Mouse (Mus musculus): ENCODE data around the gene Olfr237-ps1. TPM values are rescaled to one million over a fixed set of nuclear protein-coding genes. Genes with fewer than 3 reads are reported as not detected.
"Not testable (repeated sequence)": the region's sequence is repeated elsewhere in the genome, so short reads cannot be mapped to it uniquely, and the experiment has no call there.

Gene Olfr237-ps1
- not detected in 2 replicates for total RNA-seq (2017)

DNA sequence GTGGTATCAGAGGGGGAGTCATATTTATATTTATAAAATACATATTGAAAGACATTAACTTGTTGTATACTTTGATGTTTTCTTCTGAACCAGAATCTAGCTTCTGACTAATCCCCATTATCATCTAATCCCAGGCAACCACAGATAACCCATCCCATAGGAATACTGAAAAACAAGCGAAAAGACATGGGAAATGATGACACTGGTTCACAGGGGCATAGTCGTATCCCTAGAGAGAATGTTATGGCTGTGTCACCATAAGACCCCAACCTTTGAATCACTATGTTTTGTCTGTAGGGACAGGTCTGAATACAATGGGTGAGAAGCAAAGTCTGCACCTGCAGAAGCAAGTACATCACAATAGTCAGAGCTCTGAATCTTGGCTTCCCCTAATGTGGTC, at the start of gene Olfr237-ps1:
Gene Olfr237-ps1, plus strand, starts transcription at position 301 of the 400 bp plus-strand sequence.
- not testable (repeated sequence) for ATAC-seq (replicated peaks; ENCODE audit: low read depth, poor library complexity, severe bottlenecking)

DNA sequence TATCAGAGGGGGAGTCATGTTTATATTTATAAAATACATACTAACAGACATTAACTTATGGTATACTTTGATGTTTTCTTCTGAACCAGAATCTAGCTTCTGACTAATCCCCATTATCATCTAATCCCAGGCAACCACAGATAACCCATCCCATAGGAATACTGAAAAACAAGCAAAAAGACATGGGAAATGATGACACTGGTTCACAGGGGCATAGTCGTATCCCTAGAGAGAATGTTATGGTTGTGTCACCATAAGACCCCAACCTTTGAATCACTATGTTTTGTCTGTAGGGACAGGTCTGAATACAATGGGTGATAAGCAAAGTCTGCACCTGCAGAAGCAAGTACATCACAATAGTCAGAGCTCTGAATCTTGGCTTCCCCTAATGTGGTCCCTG, 40.3 kb upstream of the Olfr237-ps1 start, which contains the start of gene Olfr441:
Gene Olfr441, plus strand, starts transcription at position 301 of the 400 bp plus-strand sequence.
- not testable (repeated sequence) for ATAC-seq (replicated peaks; ENCODE audit: low read depth, poor library complexity, severe bottlenecking)

GRCm38 (mm10) chr6:43159502-43159901, 13.1 kb downstream of the Olfr237-ps1 start:
- ATAC-seq (replicated peaks; ENCODE audit: low read depth, poor library complexity, severe bottlenecking): no peak

DNA sequence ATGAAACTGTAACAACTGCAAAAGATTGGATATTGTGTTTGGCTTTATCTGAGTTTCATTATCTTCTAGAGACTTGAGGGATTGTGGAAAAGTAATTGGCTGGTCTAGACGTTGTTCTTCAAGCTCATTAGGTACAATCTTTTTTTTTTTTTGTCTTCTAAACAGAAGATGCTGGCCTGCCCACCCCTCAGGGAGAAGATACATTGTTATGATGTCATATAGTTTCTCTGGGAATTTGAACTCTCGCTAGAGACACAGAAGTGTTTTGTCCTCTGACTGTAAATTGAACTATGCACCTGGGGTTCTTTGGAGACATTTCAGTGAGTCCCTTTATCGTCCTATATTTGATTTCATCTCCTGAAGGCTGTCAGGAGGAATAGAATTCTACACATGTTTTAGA, 16.6 kb downstream of the Olfr237-ps1 start, which contains the start of gene Olfr437:
Gene Olfr437, plus strand, starts transcription at position 301 of the 400 bp plus-strand sequence.
- no peak for ATAC-seq (replicated peaks; ENCODE audit: low read depth, poor library complexity, severe bottlenecking)

GRCm38 (mm10) chr6:43167246-43167645, 20.9 kb downstream of the Olfr237-ps1 start:
- no peak for ATAC-seq (replicated peaks; ENCODE audit: low read depth, poor library complexity, severe bottlenecking)

- no peak for ATAC-seq (replicated peaks; ENCODE audit: low read depth, poor library complexity, severe bottlenecking)
These were observed 25.5 kb downstream of the Olfr237-ps1 start, which contains the start of gene Olfr13 for GRCm38 (mm10) chr6:43171840-43172239. Olfr13 (plus strand) TSS chr6:43172140.

- no peak for ATAC-seq (replicated peaks; ENCODE audit: low read depth, poor library complexity, severe bottlenecking)
These were observed 31.8 kb downstream of the Olfr237-ps1 start for GRCm38 (mm10) chr6:43178129-43178528.

GRCm38 (mm10) chr6:43178584-43179501, 32.5 kb downstream of the Olfr237-ps1 start:
- ATAC-seq (replicated peaks; ENCODE audit: low read depth, poor library complexity, severe bottlenecking): no peak

DNA sequence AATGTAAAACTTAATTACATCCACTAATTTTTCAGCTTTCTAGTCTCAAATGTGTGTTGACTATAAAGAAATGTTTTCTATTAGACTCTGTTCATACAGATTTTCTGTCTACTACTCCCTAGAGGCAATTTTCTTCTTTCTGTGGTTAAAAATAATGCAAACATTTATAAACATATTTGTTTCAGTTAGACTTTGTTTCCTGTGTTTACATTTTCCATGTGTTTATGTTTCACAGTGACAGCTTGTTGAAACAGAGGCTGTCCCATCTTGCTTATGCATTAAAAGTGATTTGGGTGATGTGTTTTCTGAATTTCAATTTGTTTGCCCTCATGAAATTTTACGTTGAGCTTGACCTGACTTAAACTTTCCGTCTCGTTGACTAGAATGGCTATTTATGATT, 44.6 kb downstream of the Olfr237-ps1 start:
- no peak for ATAC-seq (replicated peaks; ENCODE audit: low read depth, poor library complexity, severe bottlenecking)

DNA sequence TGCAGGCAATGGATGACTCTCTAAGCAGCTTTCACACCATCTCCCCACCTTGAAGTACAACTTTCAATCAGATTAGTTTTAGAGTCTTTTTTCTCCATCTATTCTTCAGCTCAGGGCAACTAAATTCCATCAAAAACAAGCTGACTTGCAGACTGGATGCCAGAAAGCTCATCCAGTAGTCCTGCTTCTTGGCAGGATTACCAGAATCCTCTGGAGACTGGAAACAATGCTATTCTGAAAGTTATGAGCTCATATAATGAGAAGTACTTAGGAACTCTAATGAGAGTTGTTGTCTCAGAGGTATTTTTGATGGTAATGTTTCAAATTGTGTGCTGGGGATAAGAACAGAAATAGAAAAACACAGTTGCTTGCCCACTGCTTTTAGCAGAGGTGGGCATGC, 50.4 kb downstream of the Olfr237-ps1 start, which contains the start of gene Olfr435:
Gene Olfr435, plus strand, starts transcription at position 366 of the 400 bp plus-strand sequence.
- ATAC-seq (replicated peaks; ENCODE audit: low read depth, poor library complexity, severe bottlenecking): no peak

GRCm38 (mm10) chr6:43198094-43198493, 51.7 kb downstream of the Olfr237-ps1 start:
- ATAC-seq (replicated peaks; ENCODE audit: low read depth, poor library complexity, severe bottlenecking): no peak

- no peak for ATAC-seq (replicated peaks; ENCODE audit: low read depth, poor library complexity, severe bottlenecking)
These were observed 56.4 kb downstream of the Olfr237-ps1 start for GRCm38 (mm10) chr6:43202786-43203185.

DNA sequence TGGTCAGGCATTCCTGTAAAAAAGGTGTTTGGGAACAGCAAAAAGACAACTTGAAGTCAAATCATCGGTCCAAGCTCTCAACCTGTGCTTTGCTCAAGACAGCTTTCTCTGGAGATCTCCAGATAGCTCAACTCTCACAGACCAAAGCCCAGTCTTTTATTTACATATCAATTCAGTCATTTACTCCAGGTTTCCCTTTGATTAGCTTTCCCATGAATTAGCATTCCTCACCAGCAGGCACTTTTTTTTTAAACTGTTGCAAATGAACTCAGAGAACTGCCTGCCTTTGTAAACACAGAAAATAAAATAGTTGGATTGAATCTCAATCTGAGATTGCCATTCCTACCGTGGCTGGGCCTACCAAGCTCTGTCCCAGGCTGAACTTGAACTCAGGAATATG, 59.0 kb downstream of the Olfr237-ps1 start:
- no peak for ATAC-seq (replicated peaks; ENCODE audit: low read depth, poor library complexity, severe bottlenecking)

Other genes with a start within 250 kb of the Olfr237-ps1 start
- gene Olfr447, start 237.7 kb upstream of the Olfr237-ps1 start, total RNA-seq (2017): not detected in 2 replicates
- not detected in 2 replicates for gene Olfr446, start 225.2 kb upstream of the Olfr237-ps1 start, total RNA-seq (2017)
- not detected in 2 replicates for gene Olfr444, start 197.5 kb upstream of the Olfr237-ps1 start, total RNA-seq (2017)
- not detected in 2 replicates for gene Olfr441, start 40.2 kb upstream of the Olfr237-ps1 start, total RNA-seq (2017)
- gene Olfr437, start 16.7 kb downstream of the Olfr237-ps1 start, total RNA-seq (2017): not detected in 2 replicates
- not detected in 2 replicates for gene Olfr13, start 25.6 kb downstream of the Olfr237-ps1 start, total RNA-seq (2017)
- gene Olfr435, start 50.6 kb downstream of the Olfr237-ps1 start, total RNA-seq (2017): not detected in 2 replicates
- not detected in 2 replicates for gene Olfr434, start 66.5 kb downstream of the Olfr237-ps1 start, total RNA-seq (2017)
- gene Olfr47, start 85.0 kb downstream of the Olfr237-ps1 start, total RNA-seq (2017): not detected in 2 replicates
- 6.4 and 7.1 TPM in 2 replicates for gene Arhgef5, start 119.0 kb downstream of the Olfr237-ps1 start, total RNA-seq (2017)
- not detected in 2 replicates for gene Nobox, start 163.0 kb downstream of the Olfr237-ps1 start, total RNA-seq (2017)